Mouse (Mus musculus) embryonic facial prominence, embryonic 13.5 days (tissue): ENCODE results near the gene Vwa3a. TPM values are rescaled to one million over a fixed set of nuclear protein-coding genes. Genes with fewer than 3 reads are reported as not detected.
A peak's percentile ranks its signal among the peaks of the same experiment; 100 is the strongest.

Experiments
- ATAC-seq: fragments of 200-750 bp; cut with Nextera tagmentation; 2 replicates; pipeline ENCODE4 v1.8.0; 2017; ENCODE audit warnings: low read depth; ENCODE audit not compliant: insufficient number of reproducible peaks, insufficient read depth, low FRiP score, low TSS enrichment
- H3K27ac ChIP-seq: fragments of 300-500 bp; sonication (generic); 2 replicates; pipeline ENCODE4 v1.5.1; 2015; ENCODE audit warnings: moderate library complexity, mild to moderate bottlenecking, inconsistent platforms
- H3K27me3 ChIP-seq: fragments of 300-500 bp; sonication (generic); 2 replicates; pipeline ENCODE4 v1.6.1; 2015; ENCODE audit warnings: mild to moderate bottlenecking, inconsistent platforms
- H3K36me3 ChIP-seq: fragments of 300-500 bp; sonication (generic); 2 replicates; pipeline ENCODE4 v1.6.1; 2015; ENCODE audit warnings: mild to moderate bottlenecking, inconsistent platforms
- H3K4me1 ChIP-seq: fragments of 300-500 bp; sonication (generic); 2 replicates; pipeline ENCODE4 v1.6.1; 2015; ENCODE audit warnings: inconsistent platforms
- H3K4me2 ChIP-seq: fragments of 300-500 bp; sonication (generic); 2 replicates; pipeline ENCODE4 v1.6.1; 2015; ENCODE audit warnings: moderate library complexity, mild to moderate bottlenecking, inconsistent platforms
- H3K4me3 ChIP-seq: fragments of 300-500 bp; sonication (generic); 2 replicates; pipeline ENCODE4 v1.5.1; 2015; ENCODE audit warnings: mild to moderate bottlenecking, inconsistent platforms
- H3K9ac ChIP-seq: fragments of 300-500 bp; sonication (generic); 2 replicates; pipeline ENCODE4 v1.6.1; 2015; ENCODE audit warnings: mild to moderate bottlenecking, inconsistent platforms
- H3K9me3 ChIP-seq: fragments of 300-500 bp; sonication (generic); 2 replicates; pipeline ENCODE4 v1.6.1; 2016; ENCODE audit warnings: inconsistent platforms
- WGBS: fragments of 180-500 bp; shearing (Covaris S2); methylation state at CpG from one replicate; pipeline ENCODE4 v1.1.7; 2015; ENCODE audit warnings: mixed read lengths; 5-methylcytosine and 5-hydroxymethylcytosine counted together
- polyA plus RNA-seq: library from polyadenylated mRNA; unstranded; fragments of >200 nt; fragmentation: Nextera tagmentation; extraction: Ambion mirVana; gene quantifications from 2 replicates; pipeline ENCODE4 v1.2.1, GENCODE M21; 2015

Vwa3a gene
- polyA plus RNA-seq, 1 experiment from 2014 or later = 0.28 TPM

DNA sequence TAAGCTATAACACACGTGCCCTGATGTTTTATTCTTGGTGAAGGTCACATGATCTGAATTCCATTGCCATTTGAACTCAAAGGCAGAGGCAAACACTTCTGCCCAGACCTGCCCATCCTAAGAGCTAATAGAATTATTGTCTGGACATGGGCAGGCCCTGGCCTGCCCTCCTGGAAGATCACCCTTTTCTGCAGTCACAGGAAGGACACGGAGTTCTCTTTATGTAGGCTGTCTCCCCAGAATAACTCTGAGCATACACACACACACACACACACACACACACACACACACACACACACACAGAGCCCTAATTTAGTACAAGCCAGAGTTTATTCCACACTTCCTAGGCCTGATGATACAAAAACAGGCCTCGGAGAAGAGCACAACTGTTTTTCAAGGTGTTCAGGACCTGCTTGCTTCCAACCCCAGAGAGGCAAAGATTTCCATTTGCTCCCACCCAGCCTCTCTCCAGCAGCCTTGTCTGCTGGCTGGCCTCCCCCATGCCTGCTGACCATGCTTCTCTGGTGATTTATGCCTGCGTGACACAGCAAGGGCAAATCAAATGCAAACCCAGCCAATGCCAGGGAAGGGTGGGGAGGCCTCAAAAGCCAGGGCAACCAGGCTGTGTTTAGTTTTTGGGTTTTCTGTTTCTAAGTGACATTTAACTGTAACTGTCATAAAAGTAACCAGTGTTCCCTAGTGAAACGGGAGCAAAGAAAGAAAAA is 99.5 kb downstream of the Vwa3a start:
- Histone ChIP-seq H3K27ac (peak overlapping the region; percentile 56; the same call in 1 of the 2 replicates), H3K4me2 (no peak overlapping the region), H3K4me1 (peaks cover 11% of the 10 kb centered on the region; the same call in 1 of the 2 replicates), H3K27me3 (no peaks in the 10 kb centered on the region), H3K4me3 (no peak overlapping the region), H3K9ac (no peak overlapping the region), H3K9me3 (no peaks in the 10 kb centered on the region), H3K36me3 (no peaks in the 10 kb centered on the region)
- WGBS = 71% methylated on average over 5 of the region's 5 CpGs
- ATAC-seq = no peak

DNA sequence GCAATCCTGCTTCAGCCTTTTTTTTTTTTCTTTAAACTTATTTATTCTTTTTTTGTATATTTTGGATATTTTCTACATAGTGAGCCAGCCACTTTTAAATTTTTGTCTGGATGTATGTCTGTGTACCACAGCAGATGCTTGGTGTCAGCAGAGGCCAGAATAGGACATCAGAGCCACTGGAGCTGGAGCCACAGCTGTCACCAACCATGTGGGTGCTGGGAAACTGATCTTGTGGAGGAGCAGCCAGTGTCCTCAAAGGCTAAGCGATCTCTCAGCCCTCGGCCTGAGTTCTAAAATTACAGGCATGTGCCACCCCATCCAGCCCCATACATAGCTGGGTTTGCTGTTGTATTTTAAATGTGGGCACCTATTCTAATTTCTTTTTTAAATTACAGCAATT is 100.7 kb downstream of the Vwa3a start:
- Histone ChIP-seq H3K9ac (no peak overlapping the region), H3K27me3 (no peaks in the 10 kb centered on the region), H3K27ac (no peak overlapping the region), H3K4me2 (no peak overlapping the region), H3K9me3 (no peaks in the 10 kb centered on the region), H3K36me3 (no peaks in the 10 kb centered on the region), H3K4me3 (no peak overlapping the region), H3K4me1 (peaks cover 18% of the 10 kb centered on the region)
- WGBS = 63% methylated on average over 2 of the region's 2 CpGs
- no peak for ATAC-seq

DNA sequence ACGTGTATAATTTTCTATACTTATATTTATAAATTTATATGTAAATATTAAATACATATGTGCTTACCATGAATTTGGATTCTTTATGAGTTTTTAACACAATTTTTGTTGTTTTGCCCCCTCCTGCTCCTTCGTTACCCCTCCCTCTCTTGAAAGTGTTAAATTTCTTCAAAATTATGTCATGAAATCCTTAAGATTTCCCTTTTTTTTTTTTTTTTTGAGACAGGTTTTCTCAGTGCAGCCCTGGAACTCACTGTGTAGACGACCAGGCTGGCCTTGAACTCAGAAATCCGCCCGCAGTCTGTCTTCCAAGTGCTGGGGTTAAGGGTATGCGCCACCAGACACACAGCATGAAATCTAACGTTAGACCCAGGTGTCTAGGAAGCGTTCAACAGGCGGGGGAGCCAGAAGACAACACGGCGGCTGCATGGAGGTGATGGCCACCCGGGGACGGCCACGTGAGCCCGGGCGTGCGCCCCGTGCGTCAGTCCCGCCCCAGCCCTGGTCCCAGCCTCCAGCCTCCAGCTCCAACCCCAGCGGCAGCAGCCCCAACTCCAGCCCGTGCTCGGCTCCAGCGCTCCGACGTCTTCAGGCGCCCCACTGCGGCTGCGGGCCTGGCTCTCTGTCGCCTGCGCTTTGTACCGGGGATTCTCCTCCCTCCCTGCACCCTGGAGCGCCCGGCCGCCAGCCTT is 103.4 kb downstream of the Vwa3a start, which contains the start of gene Eef2k:
Eef2k (plus strand) TSS at position 487 of the 692 bp plus-strand sequence.
- ATAC-seq = peak; percentile 92
- H3K4me2 ChIP-seq = peak within 1 kb of the TSS; percentile 78
- WGBS = 3% methylated on average over 35 of the region's 35 CpGs
- peaks cover 24% of the 10 kb centered on the region for H3K4me1 ChIP-seq
- no peaks in the 10 kb centered on the region for H3K9me3 ChIP-seq
- no peaks in the 10 kb centered on the region for H3K36me3 ChIP-seq
- H3K4me3 ChIP-seq = peak within 1 kb of the TSS; percentile 81
- peak within 1 kb of the TSS; percentile 98 for H3K27ac ChIP-seq
- peak within 1 kb of the TSS; percentile 86 for H3K9ac ChIP-seq
- H3K27me3 ChIP-seq = no peaks in the 10 kb centered on the region

DNA sequence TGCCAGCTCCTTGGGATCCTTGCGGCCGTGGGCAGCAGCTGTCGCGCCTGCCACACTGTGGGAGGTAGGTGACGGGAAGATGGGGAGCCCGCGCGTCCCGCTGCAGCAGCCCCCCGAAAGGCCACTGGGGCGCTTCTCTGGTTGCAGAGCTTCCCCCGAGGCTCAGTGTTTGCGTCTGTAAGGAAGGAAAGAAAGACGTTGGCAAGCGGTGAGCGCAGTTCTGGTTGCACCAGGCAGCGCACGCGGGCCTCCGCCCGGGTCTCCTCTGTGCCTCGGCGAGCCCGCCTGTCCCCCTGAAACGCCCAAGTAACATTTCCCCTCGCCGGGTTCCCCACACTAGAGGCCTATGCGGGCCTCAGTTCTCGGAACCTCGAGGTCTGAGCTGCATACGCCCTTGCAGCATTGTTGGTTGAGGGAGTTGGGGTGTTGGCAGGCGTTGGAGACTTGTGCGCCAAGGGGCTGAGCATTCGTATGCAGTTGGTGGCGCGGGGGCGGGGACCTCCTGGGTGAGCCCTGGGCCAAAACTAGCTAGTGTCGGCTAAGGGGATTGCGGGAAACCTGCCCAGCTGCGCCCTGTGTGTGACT is 104.0 kb downstream of the Vwa3a start:
- Histone ChIP-seq H3K36me3 (no peaks in the 10 kb centered on the region), H3K9ac (peak overlapping the region; percentile 86), H3K4me2 (peak overlapping the region; percentile 78), H3K27me3 (no peaks in the 10 kb centered on the region), H3K4me3 (peak overlapping the region; percentile 81), H3K4me1 (peaks cover 24% of the 10 kb centered on the region), H3K9me3 (no peaks in the 10 kb centered on the region), H3K27ac (peak overlapping the region; percentile 98)
- ATAC-seq = peak; percentile 68
- WGBS = under 1% methylated on average over 40 of the region's 40 CpGs

DNA sequence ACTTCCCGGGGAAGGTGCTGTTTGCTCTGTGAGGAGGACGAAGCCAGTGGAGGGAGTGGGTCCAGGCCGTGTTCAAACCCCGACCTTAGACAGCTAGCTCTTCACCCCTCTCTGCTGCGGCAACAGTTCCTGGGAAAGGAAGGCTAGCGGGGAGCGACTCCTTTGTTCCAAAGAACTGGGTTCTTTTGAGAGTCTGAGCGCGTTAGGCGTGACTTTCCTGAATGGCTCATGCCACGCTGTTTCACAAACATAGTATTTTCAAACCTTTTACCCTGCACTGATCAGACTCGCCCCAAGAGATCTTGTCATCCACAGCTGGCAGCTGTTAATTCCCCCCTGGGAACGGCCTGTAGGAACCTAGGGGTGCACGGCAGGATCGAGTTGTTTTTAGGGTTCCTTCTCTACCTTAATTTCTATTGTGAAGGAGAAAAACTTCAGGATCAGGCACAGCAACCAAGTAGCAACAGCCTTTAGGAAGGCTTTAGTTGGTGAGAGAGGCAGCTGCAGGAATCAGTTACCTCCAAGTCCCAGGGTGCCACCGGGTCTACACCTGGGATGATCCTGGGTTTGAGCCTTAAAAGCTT is 104.8 kb downstream of the Vwa3a start:
- no peak for ATAC-seq
- Histone ChIP-seq H3K9me3 (no peaks in the 10 kb centered on the region), H3K27ac (peak overlapping the region; percentile 98), H3K4me3 (peak overlapping the region; percentile 81), H3K4me1 (peaks cover 24% of the 10 kb centered on the region), H3K27me3 (no peaks in the 10 kb centered on the region), H3K9ac (peak overlapping the region; percentile 86), H3K36me3 (no peaks in the 10 kb centered on the region), H3K4me2 (peak overlapping the region; percentile 78)
- 2% methylated on average over 16 of the region's 16 CpGs for WGBS

DNA sequence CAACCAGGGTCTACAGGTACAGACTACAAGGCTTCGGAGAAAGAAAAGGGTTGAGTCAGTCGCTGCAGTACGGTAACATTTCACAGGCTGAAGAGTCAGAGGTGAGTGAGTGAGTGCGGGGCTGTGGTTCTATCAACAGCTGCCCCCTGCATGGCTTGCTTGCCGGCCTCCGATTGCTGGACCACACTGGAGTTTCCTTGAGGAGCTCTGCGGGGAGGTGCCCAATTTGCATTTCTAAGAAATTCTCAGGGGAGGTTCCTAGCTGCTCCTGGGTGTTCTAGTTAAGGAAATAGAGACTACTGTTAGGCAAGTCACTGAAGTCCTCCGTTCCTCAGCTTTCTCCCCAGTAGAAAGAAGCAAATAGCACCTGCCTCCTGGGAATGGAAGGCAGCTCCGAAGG is 105.6 kb downstream of the Vwa3a start:
- WGBS = 12% methylated on average over 9 of the region's 9 CpGs
- Histone ChIP-seq H3K27ac (no peak overlapping the region; the same call in 1 of the 2 replicates), H3K9ac (peak overlapping the region; percentile 86)

DNA sequence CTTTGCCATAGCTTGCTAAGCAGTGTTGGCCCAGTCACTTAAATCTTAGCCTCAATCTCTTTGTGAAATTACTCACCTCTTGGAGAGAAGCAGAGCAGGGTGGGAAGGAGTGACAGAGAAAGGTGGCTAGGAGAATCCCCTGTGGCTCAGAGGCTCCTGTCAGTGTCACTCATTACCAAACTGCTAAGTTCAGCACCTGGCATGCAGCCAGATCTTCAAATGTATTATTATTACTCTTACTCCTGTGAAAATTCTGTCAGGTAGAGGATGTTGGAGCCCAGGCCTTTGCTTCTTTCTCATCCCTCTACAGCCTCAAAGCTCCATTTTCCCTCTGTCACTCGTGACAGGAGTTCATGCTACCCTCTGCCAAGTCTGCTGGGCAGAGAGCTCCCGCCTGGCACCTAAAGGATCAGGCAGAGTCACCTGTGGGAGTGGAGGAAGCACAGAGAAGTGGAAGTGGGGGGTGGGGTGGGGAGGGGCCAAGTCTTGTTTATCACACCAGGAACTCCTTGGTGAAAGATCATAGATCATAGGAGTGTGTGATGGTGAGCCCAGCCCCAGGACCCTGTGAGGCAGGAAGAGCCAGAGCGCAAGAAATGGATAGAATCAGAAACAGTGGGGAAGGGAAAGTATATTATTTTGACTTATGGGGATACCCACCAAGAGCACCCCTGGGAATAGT is 109.9 kb downstream of the Vwa3a start:
- H3K27me3 ChIP-seq = no peaks in the 10 kb centered on the region
- no peak overlapping the region for H3K9ac ChIP-seq
- peaks cover 3% of the 10 kb centered on the region; the same call in 1 of the 2 replicates for H3K36me3 ChIP-seq
- peaks cover 42% of the 10 kb centered on the region for H3K4me1 ChIP-seq
- 84% methylated on average over 3 of the region's 3 CpGs for WGBS
- no peak overlapping the region for H3K4me2 ChIP-seq
- no peak overlapping the region for H3K4me3 ChIP-seq
- no peak overlapping the region for H3K27ac ChIP-seq
- no peak for ATAC-seq
- H3K9me3 ChIP-seq = no peaks in the 10 kb centered on the region

More for the DNA sequence above, 105.6 kb downstream of the Vwa3a start:
- H3K4me2 ChIP-seq = peak overlapping the region; percentile 78
- no peak for ATAC-seq
- H3K36me3 ChIP-seq = no peaks in the 10 kb centered on the region
- H3K27me3 ChIP-seq = no peaks in the 10 kb centered on the region
- no peaks in the 10 kb centered on the region for H3K9me3 ChIP-seq
- peaks cover 24% of the 10 kb centered on the region for H3K4me1 ChIP-seq
- peak overlapping the region; percentile 81 for H3K4me3 ChIP-seq

DNA sequence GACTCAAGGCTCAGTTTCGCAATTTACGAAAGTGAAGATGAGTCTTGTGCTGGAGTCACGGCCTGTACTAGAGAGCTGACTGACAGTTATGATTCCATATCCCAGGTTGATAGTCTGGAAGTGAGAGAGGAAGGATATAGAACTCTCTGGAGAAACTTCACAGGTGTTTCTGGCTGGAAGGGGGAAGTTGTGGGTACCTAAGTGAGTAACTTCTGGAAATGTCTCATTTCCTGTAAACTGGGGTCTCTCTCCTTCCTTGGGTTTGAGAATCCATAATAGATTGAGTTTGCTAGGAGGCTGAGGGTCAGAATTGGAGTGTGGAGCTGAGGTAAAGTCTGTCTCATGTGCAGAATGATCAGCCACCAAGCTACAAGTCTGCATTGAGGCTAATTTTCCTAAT is 111.0 kb downstream of the Vwa3a start:
- Histone ChIP-seq H3K27ac (no peak overlapping the region), H3K36me3 (peaks cover 3% of the 10 kb centered on the region; the same call in 1 of the 2 replicates), H3K4me2 (no peak overlapping the region), H3K4me1 (peaks cover 30% of the 10 kb centered on the region), H3K9me3 (no peaks in the 10 kb centered on the region), H3K27me3 (no peaks in the 10 kb centered on the region), H3K4me3 (no peak overlapping the region), H3K9ac (no peak overlapping the region)
- no peak for ATAC-seq
- 95% methylated on average over 3 of the region's 3 CpGs for WGBS

Other genes with a start within 250 kb of the Vwa3a start
- 169 and 190 TPM in 2 replicates for gene Uqcrc2, start 104.1 kb upstream of the Vwa3a start, polyA plus RNA-seq
- gene Pdzd9, start 69.0 kb upstream of the Vwa3a start, polyA plus RNA-seq = 0.39 and 0.54 TPM in 2 replicates
- gene Mosmo, start 61.7 kb upstream of the Vwa3a start, polyA plus RNA-seq = 14.5 and 15.4 TPM in 2 replicates
- gene Gm5737, start 73.0 kb downstream of the Vwa3a start, polyA plus RNA-seq = not detected in 2 replicates
- gene Eef2k, start 103.5 kb downstream of the Vwa3a start, polyA plus RNA-seq = 36.6 and 39.4 TPM in 2 replicates
- 37.9 and 38.2 TPM in 2 replicates for gene Polr3e, start 178.4 kb downstream of the Vwa3a start, polyA plus RNA-seq
- gene Cdr2, start 243.0 kb downstream of the Vwa3a start, polyA plus RNA-seq = 10.5 and 11.2 TPM in 2 replicates
- 0.24 and 0.45 TPM in 2 replicates for gene Mfsd13b, start 243.2 kb downstream of the Vwa3a start, polyA plus RNA-seq